Mouse (Mus musculus) olfactory bulb, adult 2 months (tissue): ENCODE measurements around the gene Knop1.

Experiments
- CTCF ChIP-seq: fragments of 200-500 bp; IDR thresholded peaks from 2 replicates; pipeline ENCODE4 v1.5.1; 2012; ENCODE audit warnings: low read depth, mild to moderate bottlenecking, low read length, moderate library complexity; ENCODE audit not compliant: insufficient read depth
- POLR2A ChIP-seq: fragments of 200-500 bp; IDR thresholded peaks from 2 replicates; pipeline ENCODE4 v1.6.1; 2012; ENCODE audit warnings: mild to moderate bottlenecking, low read depth, low read length, moderate library complexity; ENCODE audit not compliant: insufficient read depth

GRCm38 (mm10) chr7:118817741-118818140 lies 38.3 kb downstream of the Knop1 start:
- TF ChIP-seq POLR2A (no peak), CTCF (no peak)
